Mouse (Mus musculus) thymus, postnatal 36 days (tissue): ENCODE data around the gene Gm10260.

Experiments
- DNase-seq, 2 experiments: peaks; one replicate each; pipeline ENCODE4 v3.0.0; 2022; ENCODE audit warnings: mixed read lengths in 2 of 2

Gm10260 gene

DNA sequence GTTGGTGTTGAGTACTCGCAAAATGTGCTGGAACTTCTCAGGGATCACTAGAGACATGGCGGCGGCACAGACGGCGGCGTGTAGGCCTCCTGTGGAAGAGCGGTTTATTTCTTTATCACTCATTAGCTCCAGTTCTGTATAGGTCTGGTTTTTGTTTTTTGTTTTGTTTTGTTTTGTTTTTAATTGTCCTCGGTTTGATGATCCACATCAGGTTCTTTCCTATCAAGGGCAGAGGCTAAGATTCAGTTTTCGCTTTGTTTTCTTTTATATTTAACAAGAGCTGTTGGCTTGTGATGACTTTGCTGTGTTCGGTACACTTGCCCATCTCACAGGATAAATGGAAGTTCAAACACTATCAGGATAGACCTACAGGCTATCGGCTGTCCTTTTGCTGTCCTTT is at the start of gene Gm10260:
Gm10260 (minus strand) TSS at position 101 of the 400 bp plus-strand sequence.
- DNase-seq: no peak

DNA sequence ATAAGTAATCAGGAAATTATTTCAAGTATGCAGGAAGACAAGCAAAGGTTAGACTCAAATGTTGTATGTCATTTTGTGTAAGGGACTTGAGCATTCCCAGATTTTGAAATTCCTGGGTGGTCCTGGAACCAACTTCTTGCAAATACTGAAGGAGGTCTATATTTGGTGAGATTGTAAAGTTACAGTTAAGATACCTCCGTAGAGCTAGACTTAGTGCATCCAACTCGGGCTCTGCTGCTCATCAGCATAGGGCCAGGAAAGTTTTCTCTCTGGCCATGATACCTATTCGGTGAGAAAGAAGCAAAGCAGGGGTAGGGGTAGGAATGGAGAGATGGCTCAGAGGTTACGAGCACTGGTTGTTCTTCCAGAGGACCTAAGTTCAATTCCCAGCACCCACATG is 49.4 kb upstream of the Gm10260 start:
- no peak for DNase-seq

DNA sequence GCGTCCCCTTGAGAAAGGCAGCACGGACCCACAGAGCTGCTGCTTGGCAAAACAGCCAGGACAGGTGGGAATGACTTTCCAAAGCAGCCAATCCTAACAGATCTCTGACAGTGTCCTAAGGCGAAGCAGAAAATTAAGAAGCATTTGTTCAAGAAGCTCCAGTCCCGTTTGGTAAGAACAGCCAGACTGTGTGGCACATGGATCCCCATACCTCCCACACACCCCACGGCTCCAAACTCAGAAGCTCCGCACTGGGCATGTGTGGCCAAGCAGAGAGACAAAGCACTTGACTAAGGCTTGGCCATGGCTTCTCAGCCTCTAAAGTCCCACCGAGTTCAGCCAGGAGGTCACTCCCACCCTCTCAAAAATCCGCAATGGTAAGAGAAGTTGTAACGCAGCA is 45.5 kb upstream of the Gm10260 start:
- DNase-seq: no peak

DNA sequence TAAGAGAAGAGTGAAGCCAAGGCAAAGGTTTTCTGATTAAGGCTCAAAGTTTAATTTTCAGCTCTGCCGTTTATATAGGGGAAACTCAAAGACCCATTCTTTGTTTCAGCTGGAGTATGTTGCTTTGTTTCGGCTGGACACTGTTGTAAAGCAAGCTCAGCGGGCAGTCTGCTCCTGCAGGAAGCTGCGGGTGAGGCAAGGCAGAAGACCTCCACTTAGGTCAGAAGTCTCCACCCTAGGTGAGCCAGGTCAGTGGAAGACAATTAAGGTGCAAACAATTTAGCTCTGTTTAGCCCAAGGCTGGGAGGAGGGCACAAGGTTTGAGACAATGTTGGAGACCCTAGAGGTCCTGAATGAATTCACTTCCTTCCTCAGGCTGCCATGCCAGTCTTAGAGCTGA is 42.0 kb upstream of the Gm10260 start:
- no peak for DNase-seq

DNA sequence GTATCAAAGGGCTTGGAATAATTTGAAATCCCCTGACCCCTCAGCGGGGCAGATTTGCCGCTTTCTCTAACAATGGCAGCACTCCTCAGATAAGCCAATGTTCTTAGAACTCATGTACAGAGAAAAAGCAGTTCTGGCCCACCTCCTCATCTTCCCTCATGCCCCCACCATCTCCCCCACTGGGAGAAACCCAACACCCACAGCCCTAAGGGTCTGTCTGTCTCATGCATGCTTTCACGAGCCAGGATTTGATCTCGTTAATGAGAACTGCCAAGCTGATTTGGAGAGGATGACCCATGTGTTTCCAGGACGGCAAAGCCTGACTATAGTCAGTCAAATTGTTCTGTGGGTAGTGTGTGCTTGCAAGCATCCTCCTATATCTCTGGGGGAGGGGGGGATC is 37.0 kb upstream of the Gm10260 start:
- DNase-seq: no peak

DNA sequence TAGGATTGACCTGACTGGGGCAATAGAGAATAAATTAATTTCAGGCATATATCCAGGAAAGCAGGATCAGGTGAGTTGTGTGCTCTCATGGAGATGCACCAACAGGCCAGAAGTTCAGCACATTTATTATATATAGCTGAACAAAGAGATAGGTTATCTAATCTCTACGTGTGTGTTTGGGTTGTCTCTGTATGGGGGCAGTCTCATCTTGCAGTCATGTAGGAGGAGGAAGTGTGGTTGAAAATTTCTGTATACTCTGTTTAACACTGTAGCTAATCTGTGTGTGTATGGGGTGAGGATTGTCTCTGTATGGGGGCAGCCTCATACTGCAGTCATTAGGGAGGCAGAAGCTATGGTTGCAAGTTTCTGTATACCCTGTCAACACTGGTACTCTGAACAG is 34.3 kb upstream of the Gm10260 start:
- no peak for DNase-seq

DNA sequence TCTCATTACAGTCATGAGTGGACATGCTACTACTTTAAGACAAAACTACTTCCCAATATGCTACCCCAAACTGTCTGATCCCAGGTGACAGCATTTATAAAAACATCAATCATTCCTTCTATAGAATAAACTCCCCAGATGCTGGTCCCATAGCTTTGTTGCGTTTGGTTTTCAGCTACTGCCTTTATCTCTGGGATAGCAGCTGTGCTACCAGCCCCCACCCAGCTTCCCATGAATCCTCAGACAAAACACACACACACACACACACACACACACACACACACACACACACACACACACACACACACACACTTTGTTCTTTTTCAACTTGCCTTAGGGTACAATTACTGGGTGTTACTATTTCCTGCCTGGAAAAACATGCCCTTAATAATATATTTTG is 33.5 kb upstream of the Gm10260 start:
- no peak for DNase-seq

DNA sequence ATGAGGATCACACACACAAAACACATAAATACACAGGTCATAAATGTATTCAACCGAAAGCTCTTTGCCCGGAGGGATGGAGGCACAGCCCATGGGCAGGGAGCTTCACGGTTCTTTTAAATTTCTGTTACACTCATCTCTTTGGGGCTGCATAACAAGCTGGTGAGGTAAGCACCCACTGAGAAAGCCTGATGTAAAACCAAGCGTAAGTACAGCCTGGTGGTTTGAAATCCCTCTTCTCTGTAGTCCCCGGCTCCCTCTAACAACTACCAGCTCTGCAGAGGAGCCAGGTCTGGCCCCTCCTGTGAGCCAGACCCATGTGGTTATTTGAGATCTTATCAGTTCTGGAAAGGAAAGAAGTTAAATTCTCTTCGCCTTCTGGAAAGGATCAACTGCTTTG is 31.2 kb upstream of the Gm10260 start:
- DNase-seq: no peak

DNA sequence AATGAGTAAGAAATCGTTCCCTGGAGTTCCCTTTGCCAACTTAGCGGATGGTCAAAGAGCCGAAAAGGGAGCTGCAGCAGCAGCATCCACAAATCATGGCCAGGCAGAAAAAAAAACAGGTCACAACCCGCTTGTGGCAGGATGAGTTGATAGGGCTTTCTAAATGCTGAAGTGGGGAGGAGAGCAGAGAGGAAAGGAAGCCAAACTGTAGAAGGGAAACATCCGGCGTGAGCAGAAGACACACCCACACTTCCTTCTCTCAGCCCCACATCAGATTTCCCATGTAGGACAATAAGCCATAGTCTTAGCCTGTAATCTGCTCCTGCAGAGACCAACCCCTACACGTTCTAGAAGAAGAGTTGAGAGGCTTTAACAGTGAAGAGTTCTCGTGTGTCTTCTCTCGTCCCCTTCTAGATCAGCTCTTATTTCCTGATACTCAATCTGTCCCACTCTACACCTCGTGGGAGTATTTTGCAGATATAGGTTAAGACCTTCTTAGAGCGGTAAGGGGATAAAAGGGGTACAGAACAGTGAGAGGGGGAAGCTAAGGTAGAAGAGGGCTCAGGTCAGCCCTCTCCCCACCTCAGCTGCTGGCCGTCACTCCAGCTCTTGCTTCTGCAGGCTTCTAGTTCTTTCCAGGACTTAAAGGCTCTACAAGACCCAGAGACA is 29.5 kb upstream of the Gm10260 start:
- peak; percentile 33 to 49 for DNase-seq

DNA sequence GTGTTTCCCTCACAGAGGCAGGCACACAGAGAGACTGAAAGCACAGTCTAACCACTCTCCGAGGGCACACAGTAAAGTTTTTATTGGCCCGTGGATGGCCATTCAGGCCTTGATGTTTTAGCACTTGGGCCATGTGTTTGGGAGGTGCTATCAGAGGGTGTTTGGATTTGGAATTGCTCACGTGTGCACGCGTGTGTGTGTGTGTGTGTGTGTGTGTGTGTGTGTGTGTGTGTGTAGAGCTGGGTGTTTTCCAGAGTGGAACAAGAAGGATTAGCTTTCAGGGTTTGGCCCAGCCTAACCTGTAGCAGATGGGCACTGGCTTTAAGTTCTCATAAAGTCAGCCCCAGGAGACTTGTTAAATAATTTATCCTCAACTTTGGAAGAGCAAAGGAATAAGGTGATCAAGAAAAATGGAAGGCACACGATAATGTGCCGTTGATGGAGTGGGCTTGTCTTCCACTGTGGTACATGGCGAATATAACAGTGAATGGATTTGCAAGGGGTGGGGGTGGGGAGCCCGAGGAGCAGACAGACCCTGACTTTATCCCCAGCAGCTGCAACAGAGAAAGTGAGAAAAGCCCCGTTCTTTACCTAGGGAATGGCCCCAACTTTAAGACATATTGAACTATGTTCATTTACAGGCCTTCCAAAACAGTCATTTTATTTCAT is 24.9 kb upstream of the Gm10260 start:
- no peak for DNase-seq

DNA sequence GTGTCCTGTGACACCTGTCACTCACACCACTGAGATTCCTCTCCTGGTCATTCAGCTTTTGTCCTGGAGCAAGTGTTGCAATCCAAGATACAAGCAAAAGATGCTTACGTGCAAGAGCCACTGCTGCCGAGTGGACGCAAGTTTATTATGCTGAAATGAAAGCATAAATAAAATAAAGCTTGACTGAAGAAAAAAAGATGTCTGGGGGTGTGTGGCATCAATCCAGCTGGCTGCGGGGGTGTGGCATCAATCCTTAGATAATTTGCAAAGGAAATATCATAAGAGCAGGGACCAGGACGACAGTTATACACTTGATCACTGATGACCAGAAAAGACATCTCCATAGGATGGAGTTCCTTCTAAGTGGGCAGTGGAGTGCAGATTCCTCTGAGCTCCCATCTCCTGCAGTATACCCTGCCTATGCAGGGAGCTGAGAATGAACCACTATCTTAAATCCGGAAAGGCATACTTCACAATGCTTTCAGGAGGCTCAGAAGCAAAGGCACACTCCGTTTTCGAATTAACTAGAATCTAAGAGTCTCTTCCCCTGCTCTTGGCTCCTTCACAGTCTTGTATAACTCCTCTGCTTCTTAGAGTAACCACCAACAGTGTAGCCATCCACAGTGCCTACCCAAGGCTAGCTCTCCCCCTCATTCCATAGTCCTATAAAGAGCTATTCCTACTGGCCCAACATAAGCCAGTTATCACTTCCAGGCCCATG is 23.2 kb upstream of the Gm10260 start:
- no peak for DNase-seq

DNA sequence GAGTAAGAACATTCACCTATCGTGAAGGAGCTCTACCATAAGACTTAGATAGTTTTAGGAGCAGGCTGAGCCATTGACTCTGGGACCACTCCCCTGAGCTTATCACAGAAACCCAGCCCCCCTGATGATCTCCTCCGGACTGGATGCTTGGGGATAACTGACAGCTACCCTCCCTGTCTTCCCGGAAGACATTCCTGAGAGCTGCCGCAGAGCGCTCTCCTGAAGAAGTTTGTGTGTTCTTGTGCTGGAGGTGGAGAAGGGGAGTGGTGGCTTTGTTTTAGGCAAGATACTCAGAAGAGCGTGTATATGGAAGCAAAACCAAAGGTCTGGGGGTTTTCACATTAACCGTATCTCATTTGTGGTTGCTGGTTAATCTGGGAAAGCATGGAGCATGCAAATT is 21.6 kb upstream of the Gm10260 start:
- DNase-seq: no peak

DNA sequence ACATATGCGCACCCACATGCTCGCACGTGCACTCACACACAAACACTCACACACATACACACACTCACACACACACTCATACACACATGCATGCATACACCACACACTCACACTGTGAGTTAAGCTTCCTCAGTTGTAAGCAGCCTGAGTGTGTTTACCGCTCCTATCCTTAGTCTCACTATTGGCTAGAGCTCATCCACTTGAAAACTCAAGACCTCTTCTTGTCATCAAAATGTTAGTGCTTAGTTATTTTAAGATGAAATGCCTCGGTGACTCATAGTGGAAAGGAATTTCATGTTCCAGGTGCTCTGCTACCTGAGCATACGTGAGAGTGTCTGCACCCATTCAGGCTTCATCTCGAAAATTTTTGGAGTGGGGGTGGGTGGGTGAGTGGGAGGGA is 21.2 kb upstream of the Gm10260 start:
- no peak for DNase-seq

DNA sequence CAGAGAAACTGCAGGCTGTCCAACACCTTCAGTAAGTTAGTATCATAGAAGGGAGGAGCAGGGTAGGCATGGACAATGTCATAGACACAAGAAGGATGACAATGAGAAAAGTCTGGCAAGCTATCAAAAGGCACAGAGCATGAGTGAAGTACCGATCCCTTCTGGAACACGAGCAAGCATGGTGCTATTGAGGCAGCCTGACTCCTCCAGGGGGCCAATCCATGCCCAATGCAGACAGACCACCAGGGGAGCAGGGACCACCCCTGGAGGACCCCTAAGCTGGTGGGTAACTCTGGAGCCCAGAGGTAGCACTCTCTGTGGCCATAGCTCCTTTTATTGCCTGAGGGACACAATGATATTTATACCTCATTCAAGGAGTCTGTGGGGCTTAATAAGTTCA is 20.1 kb upstream of the Gm10260 start:
- DNase-seq: no peak

DNA sequence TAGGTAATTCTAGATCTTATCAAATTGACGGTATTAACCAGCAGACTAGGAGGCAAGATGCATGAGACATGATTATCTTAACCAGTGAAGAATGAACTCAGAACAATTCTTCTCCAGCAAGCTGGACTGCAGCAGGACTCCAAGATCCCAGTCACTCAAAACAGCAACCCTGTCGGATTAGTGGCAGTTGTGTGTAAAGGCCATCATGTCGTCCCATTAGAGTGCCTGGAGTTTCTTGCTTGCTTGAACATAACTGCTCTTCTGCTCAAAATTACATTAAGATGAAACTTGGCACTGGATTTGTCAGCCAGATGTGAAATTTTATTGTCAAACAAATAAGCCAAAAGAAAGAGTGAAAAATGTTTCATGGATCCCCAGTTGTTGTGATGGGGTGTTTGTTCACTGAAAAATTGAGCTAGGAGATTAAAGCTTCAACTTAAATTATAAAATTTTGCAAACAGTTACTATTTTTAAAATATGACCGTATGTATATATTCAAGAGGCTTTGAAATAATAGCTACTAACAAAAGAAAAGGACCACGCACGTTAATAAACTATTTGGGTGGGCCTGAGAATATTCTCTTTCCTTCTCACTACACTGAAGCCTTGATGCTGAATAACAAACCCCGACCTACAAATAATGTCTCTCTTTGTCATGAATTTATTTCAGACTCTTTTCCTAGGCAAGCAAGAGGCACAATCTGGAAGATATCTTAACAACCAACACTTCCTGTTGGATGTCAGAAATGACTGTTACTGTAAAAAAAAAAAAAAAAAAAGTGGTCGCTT is 19.4 kb upstream of the Gm10260 start:
- no peak for DNase-seq

DNA sequence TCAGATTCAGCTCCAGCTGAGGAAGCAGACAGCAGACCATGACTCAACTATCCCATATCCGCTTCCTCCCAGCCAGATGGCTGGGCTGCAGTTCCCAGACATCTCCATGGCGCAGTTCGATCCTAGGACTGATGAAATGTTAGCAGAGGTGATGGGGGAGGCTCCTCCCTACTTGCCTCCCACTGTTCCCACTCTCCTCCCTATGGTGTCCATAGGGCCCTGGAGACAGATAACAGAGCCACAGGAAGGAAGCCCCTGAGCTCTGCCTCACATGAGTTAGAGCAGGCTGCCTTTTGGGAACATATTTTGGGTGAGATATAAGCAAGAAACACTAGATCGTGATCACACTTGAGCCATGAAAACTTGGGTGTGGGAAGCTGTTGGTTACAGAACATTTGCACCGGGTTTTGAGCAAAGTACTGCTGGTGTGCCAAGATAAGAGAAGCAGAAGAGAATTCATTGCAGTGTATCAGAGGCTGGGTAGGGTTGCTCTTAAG is 18.3 kb upstream of the Gm10260 start:
- DNase-seq: no peak

DNA sequence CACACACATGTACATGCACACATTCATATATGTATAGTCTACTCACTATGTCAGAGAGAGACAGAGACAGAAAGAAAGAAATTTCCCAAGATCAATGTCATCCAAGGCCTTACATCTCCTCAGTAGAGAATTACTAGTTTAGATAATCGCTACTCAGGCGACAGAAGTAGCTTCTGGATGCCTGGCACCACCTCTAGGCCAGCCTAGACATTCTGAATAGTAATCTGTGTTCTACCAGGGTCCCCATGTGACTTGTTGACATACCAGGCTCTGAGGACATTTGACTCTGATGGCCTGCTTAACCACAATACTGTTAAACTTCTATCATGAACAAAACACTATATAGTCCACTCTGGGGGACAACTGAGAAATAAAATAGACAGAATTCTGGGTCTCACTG is 17.2 kb upstream of the Gm10260 start:
- DNase-seq: no peak

DNA sequence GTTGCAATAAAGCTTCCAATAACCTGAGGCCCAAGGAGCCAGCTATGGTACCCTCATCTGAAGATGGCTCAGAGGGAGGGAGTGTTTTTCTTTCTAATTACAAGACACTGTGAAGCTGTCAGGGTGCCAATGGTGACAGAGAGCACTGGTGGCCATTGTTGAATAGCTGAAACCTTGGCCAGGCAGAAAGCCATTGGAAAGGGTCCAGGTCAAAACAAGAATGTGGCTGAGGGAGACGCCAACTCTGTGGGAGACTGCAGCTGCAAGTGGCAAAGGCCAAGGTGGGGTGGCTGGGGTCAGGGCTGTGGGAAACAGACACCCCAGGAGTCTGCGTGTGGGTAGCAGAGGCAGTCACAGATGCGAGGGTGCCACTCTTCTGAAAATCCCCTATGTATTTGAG is 16.3 kb upstream of the Gm10260 start:
- no peak for DNase-seq

DNA sequence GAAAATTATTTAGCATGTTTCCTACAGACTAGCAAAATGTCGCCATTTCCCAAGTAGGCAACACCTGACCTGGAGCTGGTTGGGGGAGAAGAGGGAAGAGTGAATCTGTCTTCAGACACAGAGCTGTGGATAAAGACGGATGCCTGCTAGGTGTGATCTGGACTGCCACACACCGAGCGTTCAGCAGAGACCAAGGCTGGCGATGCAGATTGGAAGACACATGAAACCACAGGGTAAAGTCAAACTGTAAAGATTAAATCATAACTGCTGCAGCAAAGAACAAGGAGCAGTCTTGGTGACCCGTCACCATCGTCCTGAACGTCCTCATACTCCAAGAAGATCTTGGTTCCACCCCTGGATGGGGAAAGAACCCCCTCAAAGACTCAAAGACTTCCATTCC is 15.5 kb upstream of the Gm10260 start:
- DNase-seq: no peak

DNA sequence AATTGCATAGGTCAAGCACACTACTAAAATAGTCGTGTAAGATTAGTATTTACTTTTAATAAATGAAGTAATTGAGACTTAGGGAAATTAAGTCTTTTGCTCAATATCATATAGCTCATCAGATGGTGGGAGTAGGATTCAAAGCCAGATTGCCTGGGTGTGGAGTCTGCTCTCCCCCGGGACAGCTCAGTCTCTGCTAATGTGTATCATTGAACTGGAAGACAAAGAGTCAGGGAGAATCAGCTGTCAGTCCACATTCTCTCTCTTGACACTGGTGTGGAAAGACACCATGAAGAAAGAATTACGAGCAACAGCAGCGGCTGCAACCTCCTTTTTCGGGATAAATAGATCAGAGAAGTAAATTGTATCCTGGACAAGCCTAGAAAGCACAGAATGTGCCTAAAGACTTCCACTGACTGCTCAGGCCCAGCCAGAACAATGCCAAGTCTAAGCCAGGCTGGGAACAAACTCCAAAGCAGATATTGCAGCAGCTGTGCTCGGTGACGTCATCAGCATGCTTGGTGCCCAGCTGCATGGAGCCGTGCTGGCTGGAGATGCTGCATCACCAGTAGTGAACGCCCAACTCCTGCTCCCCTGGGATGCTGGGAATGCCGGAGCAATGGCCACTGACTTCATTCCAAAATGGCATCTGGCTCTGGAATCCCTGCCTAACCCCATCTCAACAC is 14.5 kb upstream of the Gm10260 start:
- no peak for DNase-seq

DNA sequence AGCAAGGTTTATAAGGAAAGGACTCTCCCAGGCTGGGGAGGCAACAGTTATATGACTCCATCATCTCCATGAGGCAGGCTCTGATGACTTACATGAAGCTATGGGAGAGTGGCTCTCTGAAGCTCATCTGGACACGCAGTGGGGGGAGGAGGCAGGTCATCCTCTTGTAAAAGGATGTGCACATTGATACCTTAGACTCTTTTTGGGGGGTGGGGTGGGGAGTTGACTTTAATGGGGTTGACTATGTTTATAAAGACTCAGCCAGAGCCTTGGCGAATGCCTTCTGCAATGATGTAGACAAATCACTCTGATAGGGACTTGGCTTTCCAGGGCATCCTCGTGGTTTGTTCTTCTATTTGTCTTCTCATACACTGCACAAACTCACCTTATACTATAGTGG is 8.8 kb upstream of the Gm10260 start:
- no peak for DNase-seq

DNA sequence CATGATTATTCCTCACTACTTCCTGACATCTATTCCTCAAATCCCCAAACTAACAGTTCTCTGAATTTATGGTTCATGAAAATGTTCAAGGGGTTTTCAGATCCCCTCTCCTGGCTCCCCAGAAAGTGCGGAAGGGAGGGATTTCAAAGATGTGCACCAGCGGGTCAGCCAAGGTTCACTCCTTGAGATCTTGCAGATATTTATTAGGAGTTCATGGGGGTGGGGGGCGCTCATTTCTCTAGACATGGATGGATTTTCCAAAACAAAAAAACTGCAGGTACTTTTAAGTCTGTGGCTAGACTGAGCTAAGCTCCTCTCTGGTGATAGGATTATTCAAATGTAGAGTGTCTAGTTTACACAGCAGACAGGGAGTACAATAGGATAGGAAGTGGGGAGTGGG is 8.4 kb upstream of the Gm10260 start:
- DNase-seq: no peak
